Mouse (Mus musculus) kidney, adult 2 months (tissue): ENCODE results near the gene Intu. TPM values are rescaled to one million over a fixed set of nuclear protein-coding genes. Genes with fewer than 3 reads are reported as not detected.

Source experiments
- DNase-seq: peaks from one replicate; pipeline ENCODE4 v3.0.0; 2021
- H3K27ac ChIP-seq: fragments of 200-500 bp; 2 replicates; pipeline ENCODE4 v1.5.1; 2012; ENCODE audit warnings: low read depth, low read length, control low read depth, inconsistent platforms; ENCODE audit not compliant: insufficient read depth
- H3K27me3 ChIP-seq: fragments of 200-500 bp; replicated peaks from 2 replicates; pipeline ENCODE4 v1.6.1; 2012; ENCODE audit warnings: mild to moderate bottlenecking, moderate library complexity, low read length, inconsistent platforms; ENCODE audit not compliant: control insufficient read depth, insufficient read depth
- H3K36me3 ChIP-seq: fragments of 200-500 bp; 2 replicates; pipeline ENCODE4 v1.6.1; 2012; ENCODE audit warnings: mild to moderate bottlenecking, moderate library complexity, low read length, inconsistent platforms; ENCODE audit not compliant: control insufficient read depth, insufficient read depth
- H3K4me1 ChIP-seq: fragments of 200-500 bp; 2 replicates; pipeline ENCODE4 v1.6.1; 2011; ENCODE audit warnings: low read length; ENCODE audit not compliant: control insufficient read depth, insufficient read depth
- H3K4me3 ChIP-seq: fragments of 200-500 bp; 2 replicates; pipeline ENCODE4 v1.5.1; 2011; ENCODE audit warnings: mild to moderate bottlenecking, low read depth, low read length, control low read depth; ENCODE audit not compliant: insufficient read depth
- CTCF ChIP-seq: fragments of 200-500 bp; conservative IDR thresholded peaks from 2 replicates; pipeline ENCODE4 v1.5.1; 2011; ENCODE audit warnings: low read depth, mild to moderate bottlenecking, control low read depth, low read length, moderate library complexity, mixed read lengths; ENCODE audit not compliant: insufficient read depth, insufficient read length
- POLR2A ChIP-seq: fragments of 200-500 bp; IDR thresholded peaks from one replicate; pipeline ENCODE4 v1.6.1; 2011; ENCODE audit warnings: low read depth, low read length, control low read depth
- WGBS: fragments of 180-500 bp; shearing (Covaris S2); methylation state at CpG from one replicate; pipeline ENCODE4 v1.1.7; 2018; 5-methylcytosine and 5-hydroxymethylcytosine counted together
- polyA plus RNA-seq: library from polyadenylated mRNA; depleted of rRNA; stranded (reverse); fragments of >200 nt; gene quantifications from 2 replicates; pipeline ENCODE4 v1.2.3, GENCODE M21; 2012; rRNA removed

Gene Intu
- polyA plus RNA-seq, 1 experiment = 4.0 TPM

DNA sequence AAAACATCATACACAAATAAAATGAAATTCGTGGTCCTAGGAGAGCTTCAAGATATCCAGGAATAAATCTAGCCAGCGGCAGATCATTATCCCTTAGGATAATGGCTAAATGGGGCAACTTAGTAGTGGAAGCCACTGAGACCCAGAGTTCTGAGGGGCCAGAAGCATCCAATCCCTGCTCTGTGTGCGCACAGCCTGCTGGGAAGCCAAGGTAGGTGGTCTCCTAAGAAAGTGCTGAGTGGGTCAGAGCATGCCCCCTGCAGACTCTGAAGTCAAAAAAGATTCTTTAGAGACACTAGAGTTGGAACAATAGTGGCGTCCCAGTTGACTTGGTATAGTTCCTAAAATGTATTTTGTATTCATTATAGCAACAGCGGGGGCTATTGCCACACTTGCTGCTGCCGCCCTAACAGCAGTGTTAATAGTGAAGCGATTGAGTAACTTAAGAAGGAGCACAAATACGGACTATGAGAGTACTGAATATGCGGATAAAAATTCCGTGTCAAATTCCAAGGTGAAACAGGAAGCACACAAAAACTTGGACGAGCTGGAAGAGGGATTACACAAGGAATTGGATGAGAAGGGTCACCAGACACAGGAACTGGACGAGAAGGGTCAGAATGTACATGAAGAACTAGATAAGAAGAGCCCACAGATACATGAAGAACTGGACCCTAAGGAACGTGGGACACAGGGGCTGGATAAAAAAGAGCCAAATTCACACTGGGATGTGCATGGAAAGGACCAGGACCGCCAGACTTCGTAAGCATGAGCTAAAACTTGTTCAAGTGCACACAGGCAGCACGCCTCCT is 213.1 kb downstream of the Intu start, which contains the start of gene Hspa4l:
Hspa4l (plus strand) TSS at position 472 of the 812 bp plus-strand sequence.
- 38% methylated on average over 16 of the region's 16 CpGs for WGBS
- peak within 1 kb of the TSS; percentile 99 for H3K4me3 ChIP-seq
- H3K27me3 ChIP-seq = no peaks in the 10 kb centered on the region
- no peaks in the 10 kb centered on the region for H3K36me3 ChIP-seq
- H3K4me1 ChIP-seq = peaks cover 3% of the 10 kb centered on the region; the same call in 1 of the 2 replicates
- H3K27ac ChIP-seq = peak within 1 kb of the TSS; percentile 72
- DNase-seq = no peak
- TF ChIP-seq POLR2A = no peak
- TF ChIP-seq CTCF = no peak

DNA sequence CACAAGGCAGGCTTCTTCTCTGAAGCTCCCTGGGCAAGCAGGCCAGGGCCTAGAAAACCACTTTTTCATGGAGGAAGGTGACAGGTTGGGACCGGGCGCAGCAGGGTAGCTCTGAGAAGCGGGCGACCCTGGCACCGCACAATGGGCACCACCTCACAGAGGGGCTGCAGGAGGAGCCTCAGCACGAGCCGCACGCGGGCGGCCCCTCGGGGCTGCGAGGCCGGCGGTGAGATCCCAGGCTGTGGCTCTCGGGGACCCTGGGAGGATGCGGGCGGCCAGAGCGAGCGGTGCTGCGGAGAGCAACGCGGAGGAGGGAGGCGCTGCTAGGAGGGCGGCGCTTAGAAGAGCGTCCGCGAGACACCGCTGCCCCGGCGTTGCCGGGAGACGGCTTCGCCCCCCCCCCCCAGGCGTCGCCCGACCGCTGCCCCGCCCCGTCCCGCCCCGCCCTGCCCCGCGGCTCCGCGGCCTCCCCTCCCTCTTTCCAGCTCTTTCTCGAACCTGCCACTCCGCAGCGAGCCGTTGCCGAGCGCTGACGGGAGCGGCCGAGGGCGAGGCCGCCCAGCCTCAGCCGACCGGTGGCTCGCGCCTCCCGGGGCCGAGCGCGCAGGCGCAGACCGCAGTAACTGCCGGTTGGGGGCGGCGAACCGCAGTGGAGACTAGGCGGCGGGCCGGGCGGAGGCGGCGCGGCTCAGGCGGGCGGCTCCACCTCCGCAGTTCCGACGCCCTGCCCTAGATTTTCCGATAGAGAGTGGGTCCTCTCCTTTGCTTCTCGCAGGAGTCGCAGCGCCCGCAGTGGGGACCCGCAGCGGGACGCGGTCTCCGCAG is 214.0 kb downstream of the Intu start:
- Histone ChIP-seq H3K4me1 (peaks cover 3% of the 10 kb centered on the region; the same call in 1 of the 2 replicates), H3K27me3 (no peaks in the 10 kb centered on the region), H3K27ac (peak overlapping the region; percentile 72), H3K4me3 (peak overlapping the region; percentile 99), H3K36me3 (no peaks in the 10 kb centered on the region)
- peak; percentile 95 for DNase-seq
- WGBS = under 1% methylated on average over 76 of the region's 93 CpGs
- TF ChIP-seq CTCF (no peak), POLR2A (no peak)

- DNase-seq = peak; percentile 29
- peak overlapping the region; percentile 72 for H3K27ac ChIP-seq
- H3K4me3 ChIP-seq = peak overlapping the region; percentile 99
- peaks cover 3% of the 10 kb centered on the region; the same call in 1 of the 2 replicates for H3K4me1 ChIP-seq
- WGBS = 4% methylated on average over 37 of the region's 37 CpGs
- TF ChIP-seq CTCF (no peak), POLR2A (no peak)
- no peaks in the 10 kb centered on the region for H3K36me3 ChIP-seq
- no peaks in the 10 kb centered on the region for H3K27me3 ChIP-seq
Measured at GRCm38 (mm10) chr3:40745661-40746547, 214.8 kb downstream of the Intu start.

Other genes starting within 250 kb of the Intu start
- gene Slc25a31, start 177.6 kb downstream of the Intu start, polyA plus RNA-seq = 0.08 TPM in 1 of 2 replicates, not detected in the other
- gene Hspa4l, start 213.2 kb downstream of the Intu start, polyA plus RNA-seq = 6.5 and 8.1 TPM in 2 replicates